Mouse (Mus musculus): ENCODE results near the gene Gm128. TPM values are rescaled to one million over a fixed set of nuclear protein-coding genes. Genes with fewer than 3 reads are reported as not detected.

Gene Gm128
- total RNA-seq, 1 experiment from 2014 or later = not detected

GRCm38 (mm10) chr3:95235386-95236301 lies 5.8 kb downstream of the Gm128 start:
- ATAC-seq (replicated peaks; ENCODE audit: insufficient number of reproducible peaks, low FRiP score, low TSS enrichment, poor library complexity, severe bottlenecking) = no peak

DNA sequence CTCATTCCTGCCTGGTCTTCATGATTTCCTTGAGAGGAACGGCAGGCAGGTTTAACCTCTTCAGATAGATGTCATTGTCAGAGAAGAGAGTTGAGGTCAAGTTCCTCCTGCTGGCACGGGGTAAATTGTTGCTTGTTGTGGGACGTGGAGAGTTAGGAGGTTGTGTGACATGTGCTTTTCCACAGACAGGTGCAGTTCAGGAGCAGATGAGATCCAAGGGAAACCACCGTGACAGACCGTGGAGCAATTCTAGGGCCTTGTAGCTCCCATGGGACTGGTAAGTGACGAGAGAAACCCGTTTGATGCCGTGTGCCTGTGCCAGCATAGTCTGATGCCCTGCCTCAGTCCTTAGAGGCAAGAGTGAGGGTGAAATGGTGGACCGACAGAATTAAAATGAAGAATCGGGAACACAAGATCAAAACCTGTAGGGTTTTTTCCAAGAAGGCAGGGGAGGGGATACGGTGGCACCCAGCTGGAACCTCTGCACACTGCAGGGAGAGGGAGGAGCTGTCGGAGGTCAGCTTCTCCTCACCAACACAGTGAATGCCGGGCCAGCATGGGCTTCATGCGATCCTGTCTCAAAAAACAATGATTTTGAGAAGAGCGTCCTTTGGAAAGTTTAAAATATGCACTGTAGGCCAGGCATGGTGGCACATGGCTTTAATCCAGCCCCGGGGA lies 8.0 kb downstream of the Gm128 start:
- ATAC-seq (replicated peaks; ENCODE audit: insufficient number of reproducible peaks, low FRiP score, low TSS enrichment, poor library complexity, severe bottlenecking) = no peak

- ATAC-seq (replicated peaks; ENCODE audit: insufficient number of reproducible peaks, low FRiP score, low TSS enrichment, poor library complexity, severe bottlenecking) = no peak
These were observed 8.6 kb downstream of the Gm128 start for GRCm38 (mm10) chr3:95232771-95233170.

GRCm38 (mm10) chr3:95231298-95232221 lies 9.8 kb downstream of the Gm128 start, which contains the start of gene Mllt11:
TSS of gene Mllt11 (minus strand) at chr3:95232171.
- no peak for ATAC-seq (replicated peaks; ENCODE audit: insufficient number of reproducible peaks, low FRiP score, low TSS enrichment, poor library complexity, severe bottlenecking)

DNA sequence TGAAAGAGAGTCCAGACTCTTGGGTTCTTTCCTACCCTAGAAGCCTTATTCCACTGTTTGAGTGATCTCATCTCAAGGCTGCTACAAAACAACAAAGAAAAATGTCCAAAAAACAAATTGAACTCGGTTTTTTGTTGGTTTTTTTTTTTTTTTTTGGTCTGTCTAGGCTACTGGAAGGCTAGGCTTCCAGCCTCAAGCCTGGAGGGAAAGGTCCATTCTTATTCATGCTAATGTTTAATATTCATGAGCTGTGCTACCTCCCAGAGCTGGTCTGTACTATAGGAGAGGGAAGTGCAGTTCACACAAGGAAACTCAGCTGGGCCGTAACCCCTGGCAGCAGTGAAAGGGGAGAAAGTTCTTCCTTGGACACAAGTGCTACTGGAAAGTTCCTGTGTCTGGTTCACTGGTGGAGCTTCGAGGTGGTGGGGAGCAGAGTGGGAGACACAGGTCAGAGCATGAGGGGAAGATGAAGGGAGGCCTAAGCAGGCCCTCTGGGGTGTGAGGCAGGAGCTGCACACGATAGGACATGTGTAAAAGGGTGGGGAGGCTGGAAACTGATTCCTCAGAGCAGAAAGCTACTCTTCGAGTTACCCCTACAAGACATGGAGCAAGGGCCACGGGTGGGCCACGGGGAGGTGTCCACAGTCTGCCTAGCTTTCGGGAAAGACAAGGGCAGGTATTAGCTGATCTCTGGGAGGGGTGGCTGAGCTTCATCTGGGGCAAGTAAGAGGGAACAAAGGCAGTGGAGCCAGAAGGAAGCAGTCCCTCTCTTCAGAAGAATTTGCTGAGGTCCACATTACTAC lies 10.7 kb downstream of the Gm128 start:
- ATAC-seq (replicated peaks; ENCODE audit: insufficient number of reproducible peaks, low FRiP score, low TSS enrichment, poor library complexity, severe bottlenecking) = peak; percentile 24; the same call in 1 of the 2 replicates

DNA sequence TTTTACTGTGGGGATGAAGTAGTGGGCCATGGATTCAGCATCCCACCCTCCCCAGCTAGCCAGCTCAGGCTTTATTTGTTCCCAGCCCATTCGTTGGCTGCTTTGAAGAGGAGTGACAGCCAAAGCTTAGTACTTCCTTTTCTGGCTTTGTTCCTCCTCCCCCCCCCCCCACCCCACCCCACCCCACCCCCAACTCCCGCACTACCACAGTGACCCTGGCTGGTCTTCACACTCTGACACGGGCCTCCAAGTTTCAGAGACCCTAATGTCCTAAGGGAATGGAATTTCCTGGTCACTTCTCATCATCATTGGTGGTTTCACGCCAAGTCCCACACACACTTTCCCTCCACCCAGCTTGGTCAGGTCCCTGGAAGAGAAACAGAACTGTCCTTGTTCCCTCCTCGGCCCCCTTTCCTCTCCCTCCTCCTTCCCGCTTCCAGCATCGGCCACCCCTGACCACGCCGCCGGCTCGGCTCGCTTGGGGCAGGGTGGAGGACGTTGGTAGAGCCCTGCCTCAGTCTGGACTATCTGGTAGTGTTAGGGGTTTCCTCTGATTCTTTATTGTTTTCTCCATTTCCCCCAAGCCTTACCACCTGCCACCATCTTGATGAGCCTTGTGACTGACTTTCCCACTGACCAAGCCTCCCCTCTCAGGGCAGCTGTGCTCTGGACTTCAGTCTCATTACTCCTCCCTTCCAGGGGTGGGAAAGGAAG lies 11.5 kb downstream of the Gm128 start:
- peak; percentile 57 for ATAC-seq (replicated peaks; ENCODE audit: insufficient number of reproducible peaks, low FRiP score, low TSS enrichment, poor library complexity, severe bottlenecking)

- no peak for ATAC-seq (replicated peaks; ENCODE audit: insufficient number of reproducible peaks, low FRiP score, low TSS enrichment, poor library complexity, severe bottlenecking)
These were observed 12.3 kb downstream of the Gm128 start for GRCm38 (mm10) chr3:95228894-95229780.

GRCm38 (mm10) chr3:95228148-95228893 lies 13.1 kb downstream of the Gm128 start, which contains the start of gene Cdc42se1:
TSS of gene Cdc42se1 (plus strand) at chr3:95228732.
- ATAC-seq (replicated peaks; ENCODE audit: insufficient number of reproducible peaks, low FRiP score, low TSS enrichment, poor library complexity, severe bottlenecking) = peak; percentile 61

- ATAC-seq (replicated peaks; ENCODE audit: insufficient number of reproducible peaks, low FRiP score, low TSS enrichment, poor library complexity, severe bottlenecking) = no peak
These were observed 14.2 kb downstream of the Gm128 start for GRCm38 (mm10) chr3:95227214-95227613.

DNA sequence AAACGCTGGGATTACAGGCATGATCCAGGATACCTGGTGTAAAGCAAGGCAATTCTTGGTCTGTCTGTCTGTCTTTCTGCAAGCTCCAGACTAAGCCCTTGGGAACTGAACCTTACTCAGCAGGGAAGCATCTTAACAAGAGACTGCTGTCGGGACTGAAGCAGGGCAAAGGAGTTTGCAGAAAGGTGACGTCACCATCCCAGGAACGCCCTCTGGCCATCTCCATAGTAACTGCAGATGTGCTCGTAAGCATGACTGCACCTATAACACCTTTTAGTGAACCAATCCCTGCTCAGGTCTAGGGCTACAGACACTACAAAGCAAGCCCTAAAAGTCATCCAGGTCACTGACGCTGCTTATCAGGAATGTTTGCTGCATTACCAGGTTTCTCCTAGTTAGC lies 17.1 kb downstream of the Gm128 start:
- no peak for ATAC-seq (replicated peaks; ENCODE audit: insufficient number of reproducible peaks, low FRiP score, low TSS enrichment, poor library complexity, severe bottlenecking)

- no peak for ATAC-seq (replicated peaks; ENCODE audit: insufficient number of reproducible peaks, low FRiP score, low TSS enrichment, poor library complexity, severe bottlenecking)
These were observed 18.4 kb downstream of the Gm128 start for GRCm38 (mm10) chr3:95223041-95223440.

- ATAC-seq (replicated peaks; ENCODE audit: insufficient number of reproducible peaks, low FRiP score, low TSS enrichment, poor library complexity, severe bottlenecking) = no peak
These were observed 22.8 kb downstream of the Gm128 start for GRCm38 (mm10) chr3:95218466-95219137.

DNA sequence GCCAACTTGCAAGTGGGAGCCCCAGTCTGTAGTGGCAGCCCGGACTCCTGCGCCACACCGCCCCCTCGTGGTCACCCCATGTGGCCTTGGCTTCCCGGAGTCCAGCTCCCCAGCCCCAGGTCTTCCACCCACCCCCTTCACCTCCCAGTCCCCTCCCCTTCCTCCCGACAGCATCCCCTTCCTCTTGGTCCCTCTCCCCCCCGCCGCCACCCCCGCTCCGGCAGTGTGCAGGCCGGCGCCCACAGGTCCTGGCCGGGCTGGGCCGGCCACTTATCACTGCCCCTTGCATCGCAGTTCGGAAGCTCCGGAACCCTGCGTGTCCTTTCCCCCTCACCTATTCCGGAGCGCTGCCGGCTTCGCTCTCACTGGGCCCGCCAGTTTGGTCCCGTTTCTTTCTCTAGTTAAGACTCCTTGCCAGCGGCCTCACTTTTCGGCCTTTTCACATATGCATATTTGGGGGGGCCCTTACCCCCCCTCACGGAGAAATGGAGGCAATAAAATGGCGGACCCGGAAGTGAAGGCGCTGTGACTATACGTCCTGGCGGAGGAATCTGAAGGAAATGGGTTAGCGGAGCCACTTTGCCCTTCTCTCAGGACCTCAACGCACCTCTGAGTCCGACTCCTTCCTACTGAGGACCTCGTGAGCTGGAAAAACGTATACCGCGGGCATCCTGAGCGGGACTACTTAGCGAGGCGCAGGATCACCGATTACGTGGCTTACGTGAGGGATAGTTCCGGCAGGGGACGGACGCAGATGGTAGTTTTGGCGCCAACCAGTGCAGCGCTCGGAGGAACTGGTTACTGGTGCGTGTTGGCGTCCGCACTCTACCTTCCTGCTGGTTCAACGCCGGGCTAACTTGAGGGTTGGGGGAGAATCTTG lies 23.9 kb downstream of the Gm128 start, which contains the start of gene Gabpb2:
Gene Gabpb2, minus strand, starts transcription at position 662 of the 880 bp plus-strand sequence.
- peak; percentile 92 for ATAC-seq (replicated peaks; ENCODE audit: insufficient number of reproducible peaks, low FRiP score, low TSS enrichment, poor library complexity, severe bottlenecking)

DNA sequence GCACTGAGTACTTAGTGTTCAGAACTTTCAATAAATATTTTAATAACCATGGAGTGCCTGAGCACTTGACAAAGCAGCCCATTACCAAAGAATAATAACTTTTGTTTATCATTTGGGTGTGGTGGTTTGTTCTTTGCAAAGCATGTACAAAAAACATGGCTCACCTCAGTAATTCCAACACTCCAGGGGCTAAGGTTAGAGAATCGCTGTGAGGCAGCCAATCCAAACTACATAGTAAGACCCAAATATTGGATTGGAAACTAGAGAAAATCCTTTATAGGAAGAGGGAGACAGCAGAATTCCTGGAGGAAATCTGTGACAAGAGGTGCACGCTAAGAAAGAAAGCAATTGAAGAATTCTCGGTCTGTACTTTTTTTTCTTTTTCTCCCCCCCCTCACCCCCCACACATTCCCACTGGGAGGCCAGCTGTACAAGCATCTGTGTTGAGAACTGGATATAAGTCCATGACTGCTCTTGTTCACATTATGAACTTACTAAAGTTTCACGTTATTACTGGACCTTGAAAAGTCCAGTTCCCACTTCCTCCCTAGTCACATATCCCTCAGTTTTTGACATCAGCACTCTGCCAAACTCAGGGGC lies 24.6 kb downstream of the Gm128 start:
- no peak for ATAC-seq (replicated peaks; ENCODE audit: insufficient number of reproducible peaks, low FRiP score, low TSS enrichment, poor library complexity, severe bottlenecking)
